Mouse (Mus musculus): ENCODE results near the gene Myh3. TPM values are rescaled to one million over a fixed set of nuclear protein-coding genes. Genes with fewer than 3 reads are reported as not detected.
A peak's percentile ranks its signal among the peaks of the same experiment; 100 is the strongest.

The Myh3 gene
- total RNA-seq (2021): 10 to 100 TPM in 1 of 2 experiments, 1 to 10 TPM in 1; 7.7 to 11.8 TPM
- long read RNA-seq, experiment 1, full-length matches to known transcripts: 1 of 2 reads
- long read RNA-seq, experiment 1, partial matches to known transcripts: 1 of 2 reads
- long read RNA-seq, experiment 1, other reads (novel, unspliced or antisense): 0 of 2 reads
- long read RNA-seq, experiment 2, partial matches to known transcripts: 1 of 2 reads
- long read RNA-seq, experiment 2, other reads (novel, unspliced or antisense): 1 of 2 reads

GRCm38 (mm10) chr11:67078000-67078399 is at the start of gene Myh3:
Gene Myh3, plus strand, starts transcription at chr11:67078300.
- no peak for DNase-seq
- intact Hi-C loops (cut with DNase I): no loop called here

DNA sequence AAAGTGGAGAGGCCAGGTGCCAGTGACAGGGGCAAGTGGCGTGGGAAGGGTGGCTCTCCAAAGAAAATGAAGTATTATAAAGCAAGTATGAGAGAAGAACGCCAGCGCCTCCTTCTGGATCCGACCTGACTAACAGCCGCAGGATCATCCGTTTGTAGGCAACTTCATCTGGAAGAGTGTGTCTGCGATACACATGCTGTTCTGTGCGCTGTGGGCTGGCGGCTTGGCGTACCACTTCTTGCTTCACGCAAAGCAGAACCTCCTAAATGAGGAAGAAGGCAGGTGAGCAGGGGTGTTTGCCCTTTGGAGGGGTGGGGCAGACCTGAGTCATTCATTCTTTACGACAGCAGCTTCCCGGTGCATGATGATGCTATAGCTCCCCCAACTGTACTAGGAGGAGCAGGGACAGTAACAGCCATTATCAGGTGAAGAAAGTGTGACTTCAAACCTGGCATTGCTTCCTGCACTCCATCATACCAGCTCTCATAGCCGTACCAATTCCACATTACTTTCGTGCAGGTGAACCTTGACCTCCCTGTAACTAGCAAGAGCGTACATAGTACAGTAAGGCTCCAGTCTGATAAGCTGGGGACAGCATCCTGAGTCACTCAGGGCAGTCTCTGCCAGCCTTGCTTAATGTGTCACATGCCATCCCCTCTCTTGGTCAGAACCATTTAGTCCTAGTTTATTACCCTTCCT is 47.0 kb upstream of the Myh3 start:
- DNase-seq: no peak
- intact Hi-C loops (cut with DNase I): no loop called here

GRCm38 (mm10) chr11:67031603-67031915 is 46.5 kb upstream of the Myh3 start:
- intact Hi-C loops (cut with DNase I): no loop called here
- DNase-seq: no peak

DNA sequence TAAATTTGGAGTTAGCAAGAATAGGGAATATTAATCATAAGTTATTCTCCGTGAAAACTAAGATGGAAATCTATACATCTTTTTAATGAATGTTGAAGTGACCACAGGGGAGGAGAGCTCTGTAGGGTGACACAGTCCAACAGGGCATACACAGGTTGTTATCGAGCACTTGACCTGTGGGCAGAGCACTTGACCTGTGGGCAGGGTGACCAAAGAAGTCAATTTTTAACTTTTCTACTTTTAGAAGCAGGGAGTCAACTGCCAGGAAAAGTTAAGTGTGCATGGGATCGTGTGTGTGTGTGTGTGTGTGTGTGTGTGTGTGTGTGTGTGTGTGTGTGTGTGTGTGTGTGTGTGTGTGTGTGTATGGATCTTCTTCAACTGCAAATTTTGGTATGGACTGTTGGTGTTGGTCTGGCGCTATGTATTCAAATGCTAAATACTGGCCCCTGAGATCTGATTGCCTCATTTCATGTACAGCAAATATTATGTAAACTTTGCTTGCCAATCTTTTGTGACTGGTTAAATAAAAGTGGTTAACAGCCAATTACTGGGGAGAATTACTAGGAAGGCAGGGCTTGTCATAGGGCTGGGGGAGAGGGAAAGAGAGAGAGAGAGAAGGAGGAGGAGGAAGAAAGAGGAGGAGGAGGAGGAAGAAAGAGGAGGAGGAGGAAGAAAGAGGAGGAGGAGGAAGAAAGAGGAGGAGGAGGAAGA is 43.2 kb upstream of the Myh3 start:
- intact Hi-C loops (cut with DNase I): no loop called here
- no peak for DNase-seq

GRCm38 (mm10) chr11:67036229-67036628 is 41.9 kb upstream of the Myh3 start:
- intact Hi-C loops (cut with DNase I): no loop called here
- no peak for DNase-seq

DNA sequence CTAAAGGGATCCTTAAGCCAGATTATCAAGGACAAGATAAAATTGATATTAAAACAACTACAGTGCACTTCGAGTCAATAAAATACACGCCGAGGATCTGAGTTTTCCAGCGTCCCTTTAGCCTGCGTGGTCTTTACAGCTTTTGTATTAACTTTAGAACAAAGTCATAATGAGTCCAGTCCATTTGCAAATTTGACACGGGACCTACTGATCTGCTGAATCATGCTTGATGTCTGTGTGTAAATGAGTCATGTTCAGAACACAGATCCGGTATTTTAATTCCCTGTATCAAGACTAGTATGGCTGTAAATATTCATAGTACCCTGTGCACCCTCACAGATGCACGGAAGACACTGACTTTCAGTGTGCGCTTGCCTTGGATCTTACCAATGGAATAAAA is 41.2 kb upstream of the Myh3 start:
- intact Hi-C loops (cut with DNase I): no loop called here
- DNase-seq: no peak

DNA sequence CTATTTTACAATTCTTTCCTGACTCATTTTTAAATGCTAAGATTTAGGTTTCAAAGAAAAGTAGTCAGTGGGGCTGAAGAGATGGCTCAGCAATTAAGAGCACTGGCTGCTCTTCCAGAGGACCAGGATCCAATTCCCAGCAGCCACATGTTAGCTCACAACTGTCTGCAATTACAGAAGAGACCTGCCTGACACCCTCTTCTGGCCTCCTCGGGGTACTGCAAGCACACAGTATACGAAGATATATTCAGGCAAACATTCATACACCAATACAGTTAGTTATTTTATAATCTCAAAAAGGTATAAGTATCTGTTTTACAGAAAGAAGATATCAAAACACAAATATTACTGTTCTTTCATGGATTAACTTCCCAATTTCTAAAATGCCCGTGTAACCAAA is 38.3 kb upstream of the Myh3 start:
- no peak for DNase-seq

DNA sequence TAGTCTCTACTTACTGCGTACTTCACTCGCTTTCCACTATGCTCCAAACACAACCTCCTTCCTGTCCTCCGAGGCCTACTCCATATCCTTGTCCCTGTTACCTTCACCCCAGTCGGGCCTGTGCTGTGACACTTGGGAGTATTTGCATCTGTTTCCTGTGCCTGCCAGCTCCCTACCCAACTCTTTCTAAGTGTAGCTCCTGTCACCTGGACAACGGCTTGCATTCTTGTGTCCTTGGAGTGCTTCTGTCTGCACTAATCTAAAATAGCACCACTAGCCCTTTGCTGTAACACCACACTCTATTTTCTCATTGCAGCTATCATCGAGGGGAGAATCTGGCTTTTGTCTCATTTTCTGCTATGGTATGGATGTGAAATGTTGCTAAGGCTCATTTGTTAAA is 37.6 kb upstream of the Myh3 start:
- intact Hi-C loops (cut with DNase I): no loop called here

More for the DNA sequence above, 38.3 kb upstream of the Myh3 start:
- intact Hi-C loops (cut with DNase I): no loop called here

GRCm38 (mm10) chr11:67043007-67043406 is 35.1 kb upstream of the Myh3 start:
- DNase-seq: no peak
- intact Hi-C loops (cut with DNase I): no loop called here

More for the DNA sequence above, 37.6 kb upstream of the Myh3 start:
- DNase-seq: no peak

- intact Hi-C loops (cut with DNase I): no loop called here
- DNase-seq: no peak
These were observed 33.1 kb upstream of the Myh3 start for GRCm38 (mm10) chr11:67044959-67045358.

- intact Hi-C loops (cut with DNase I): no loop called here
- DNase-seq: no peak
These were observed 30.9 kb upstream of the Myh3 start for GRCm38 (mm10) chr11:67047199-67047598.

- no peak for DNase-seq
- intact Hi-C loops (cut with DNase I): no loop called here
These were observed 29.6 kb upstream of the Myh3 start for GRCm38 (mm10) chr11:67048496-67048895.

DNA sequence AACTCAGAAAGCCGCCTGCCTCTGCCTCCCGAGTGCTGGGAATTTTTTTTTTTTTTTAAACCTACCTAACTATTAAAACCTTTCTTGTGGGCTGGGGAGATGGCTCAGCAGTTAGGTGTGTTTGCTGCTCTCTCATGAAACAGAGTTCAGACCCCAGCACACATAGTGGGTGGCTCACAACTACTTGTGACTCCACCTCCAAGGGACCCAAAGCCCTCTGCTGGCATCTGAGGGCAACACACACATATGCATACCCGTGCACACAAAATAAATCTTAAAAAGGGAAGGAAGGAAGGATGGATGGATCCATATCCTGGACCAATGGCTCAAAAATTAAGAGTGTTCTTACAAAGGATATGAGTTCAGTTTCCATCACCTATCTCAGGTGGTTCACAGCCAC is 28.8 kb upstream of the Myh3 start:
- intact Hi-C loops (cut with DNase I): no loop called here
- DNase-seq: no peak

DNA sequence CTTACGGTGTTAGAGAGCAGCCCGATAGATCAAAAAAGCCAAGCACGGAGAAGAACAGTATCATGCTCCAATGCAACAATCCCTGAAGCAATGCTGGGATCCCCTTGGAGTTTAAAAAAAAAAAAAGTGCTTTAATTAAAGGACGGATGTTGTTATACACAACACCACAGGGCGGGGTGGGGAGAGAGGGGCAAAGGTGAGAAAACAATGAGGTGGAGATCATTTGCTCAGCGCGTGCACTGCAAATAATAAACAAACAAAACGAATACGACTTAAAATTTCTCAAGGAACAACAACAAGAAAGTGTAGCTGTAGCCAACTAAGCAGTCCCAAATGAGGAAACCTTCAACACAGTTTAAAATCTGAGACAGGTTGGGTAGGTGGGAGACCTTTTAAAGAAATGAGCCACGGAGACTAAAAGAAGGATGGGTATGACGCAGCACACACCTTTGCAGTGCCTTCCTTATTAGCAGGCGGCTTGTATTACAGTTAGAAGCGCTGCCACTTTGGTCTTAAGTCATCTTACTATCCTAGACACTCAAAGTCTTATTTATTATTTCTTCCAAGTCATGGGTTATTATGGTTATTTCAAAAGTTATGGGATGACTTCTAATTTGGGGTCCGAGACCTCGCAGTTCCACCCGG is 26.3 kb upstream of the Myh3 start:
- DNase-seq: no peak
- intact Hi-C loops (cut with DNase I): loop anchor here (2.0 kb wide), 1 partner anchor 27 kb away; the partner anchor contains the start of gene Tmem220

DNA sequence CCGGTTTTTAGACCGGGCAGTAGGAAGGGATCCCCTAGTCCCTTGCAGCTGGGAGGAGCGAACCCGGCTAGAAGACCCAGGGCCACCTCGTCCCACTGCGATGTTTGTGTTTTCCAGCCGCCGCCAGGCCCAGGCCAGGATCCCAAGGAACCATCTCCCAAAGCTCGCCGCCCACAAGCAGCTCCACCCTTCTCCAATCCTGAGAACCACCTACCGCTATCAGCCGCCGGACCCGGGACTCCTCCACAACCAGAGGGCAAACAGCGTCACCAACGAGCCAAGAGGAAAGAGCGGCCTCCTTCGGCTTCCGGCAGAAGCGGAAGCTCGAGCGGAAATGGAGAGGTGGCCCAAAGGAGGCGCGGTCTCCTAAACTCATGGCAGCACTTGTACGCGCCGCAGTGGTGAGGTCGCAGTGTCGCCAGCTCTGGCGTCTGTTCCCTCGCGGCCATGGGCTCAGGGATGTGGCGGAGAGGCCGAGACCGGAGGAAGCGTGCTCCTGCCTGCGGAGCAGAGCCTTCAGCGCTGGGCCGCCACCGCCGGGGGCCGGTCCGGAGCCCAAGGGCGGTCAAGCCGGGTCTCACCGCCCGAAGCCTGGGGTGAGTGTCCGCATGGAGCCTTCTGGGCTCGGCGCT is 25.7 kb upstream of the Myh3 start, which contains the start of the genes Adprm and Sco1:
Gene Adprm (minus strand): TSS at position 274 of the 632 bp plus-strand sequence.
Gene Sco1 (plus strand): TSS at position 350 of the 632 bp plus-strand sequence.
- intact Hi-C loops (cut with DNase I): loop anchor here (2.0 kb wide), 1 partner anchor 28 kb away; the partner anchor contains the start of gene Tmem220
- DNase-seq: peak; percentile 83 to 86

- intact Hi-C loops (cut with DNase I): no loop called here
- DNase-seq: no peak
These were observed 23.2 kb upstream of the Myh3 start for GRCm38 (mm10) chr11:67054754-67055365.

DNA sequence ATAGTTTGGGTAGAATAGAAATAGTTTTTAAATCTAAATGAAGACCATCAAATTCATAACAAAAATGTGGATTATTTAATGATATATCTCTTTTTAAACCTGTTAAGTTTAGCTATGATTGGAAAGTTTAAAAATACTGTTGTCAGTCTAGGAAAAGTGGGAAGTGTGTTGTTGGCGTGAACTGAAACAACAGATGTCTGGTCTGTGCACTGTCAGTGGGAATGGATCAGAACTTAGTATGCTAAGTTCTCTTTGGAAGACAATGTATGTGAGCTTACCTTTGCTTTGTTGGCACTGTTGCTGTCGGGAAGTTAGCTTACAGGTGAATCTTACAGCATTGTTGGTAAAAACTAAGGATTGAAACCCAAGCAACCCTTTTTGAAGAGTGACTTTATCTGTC is 16.8 kb upstream of the Myh3 start:
- intact Hi-C loops (cut with DNase I): no loop called here
- no peak for DNase-seq

DNA sequence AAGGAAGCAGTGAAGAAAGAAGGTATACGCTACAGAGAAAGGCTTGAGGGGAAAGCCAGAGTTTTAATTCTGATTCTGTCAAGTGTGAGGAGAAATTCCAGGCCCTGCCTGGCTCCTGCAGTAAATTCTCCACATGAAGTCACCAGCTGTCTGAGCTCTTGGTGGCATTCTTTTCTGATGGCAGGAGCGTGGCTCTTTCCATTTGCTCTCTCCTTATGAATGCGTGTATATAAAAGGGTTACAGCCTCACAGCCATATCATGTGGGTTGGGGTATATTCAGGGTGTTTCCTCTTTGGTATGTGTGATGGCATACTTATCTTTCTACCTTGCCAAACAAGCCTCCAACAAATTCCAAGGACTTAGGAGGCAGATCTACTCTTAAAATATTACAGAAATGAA is 15.4 kb upstream of the Myh3 start:
- intact Hi-C loops (cut with DNase I): no loop called here
- no peak for DNase-seq

GRCm38 (mm10) chr11:67067741-67068140 is 10.4 kb upstream of the Myh3 start:
- intact Hi-C loops (cut with DNase I): no loop called here
- no peak for DNase-seq

DNA sequence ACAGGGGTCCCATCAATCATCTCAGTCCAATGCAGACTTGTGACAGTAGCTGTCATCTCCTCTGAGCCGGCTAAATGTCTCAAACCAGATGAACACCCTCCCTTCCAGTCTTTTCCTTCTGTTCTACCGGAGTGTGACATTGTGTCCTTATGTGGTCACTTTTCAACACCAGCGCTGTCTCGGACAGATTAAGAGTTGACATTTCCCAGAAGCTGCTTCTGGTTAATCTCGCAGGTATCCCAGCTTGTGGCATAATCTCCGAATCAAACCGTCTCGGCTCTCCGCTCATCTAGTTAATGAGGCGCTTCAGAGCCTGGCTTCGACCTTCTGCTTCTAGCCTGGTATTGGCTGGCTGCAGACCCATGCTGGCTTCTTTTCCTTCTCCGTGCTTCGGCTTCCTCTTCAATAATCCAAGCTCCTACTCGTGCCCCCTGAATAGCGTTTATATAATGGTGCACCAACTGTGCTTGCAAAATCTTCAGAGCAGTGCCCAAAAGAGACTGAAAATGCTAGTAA is 5.4 kb upstream of the Myh3 start:
- intact Hi-C loops (cut with DNase I): no loop called here
- no peak for DNase-seq

Measured in gastrocnemius, postnatal 36 days (tissue).